Mouse (Mus musculus) liver, postnatal 0 days (tissue): ENCODE results near the gene Fam228a. TPM values are rescaled to one million over a fixed set of nuclear protein-coding genes. Genes with fewer than 3 reads are reported as not detected.

ENCODE experiments used
- ATAC-seq: fragments of 200-750 bp; cut with Nextera tagmentation; 2 replicates; pipeline ENCODE4 v1.8.0; 2017; ENCODE audit warnings: mild to moderate bottlenecking, moderate library complexity
- DNase-seq: peaks from one replicate; pipeline ENCODE4 v3.0.0-alpha.2; 2016
- H3K27ac ChIP-seq: fragments of 300-500 bp; sonication (generic); 2 replicates; pipeline ENCODE4 v1.5.1; 2014; ENCODE audit warnings: antibody characterized with exemption, moderate library complexity, mild to moderate bottlenecking, low read depth
- H3K27me3 ChIP-seq: fragments of 300-500 bp; sonication (generic); 2 replicates; pipeline ENCODE4 v1.6.1; 2014; ENCODE audit warnings: low read length, control low read depth, mixed read lengths; ENCODE audit not compliant: insufficient read depth
- H3K36me3 ChIP-seq: fragments of 300-500 bp; sonication (generic); replicated peaks from 2 replicates; pipeline ENCODE4 v1.6.1; 2014; ENCODE audit warnings: mild to moderate bottlenecking, control low read depth, low read length, moderate library complexity, mixed read lengths; ENCODE audit not compliant: insufficient read depth
- H3K4me1 ChIP-seq: fragments of 300-500 bp; sonication (generic); 2 replicates; pipeline ENCODE4 v1.6.1; 2014; ENCODE audit warnings: antibody characterized with exemption, mild to moderate bottlenecking, control low read depth; ENCODE audit not compliant: insufficient read depth
- H3K4me2 ChIP-seq: fragments of 300-500 bp; sonication (generic); 2 replicates; pipeline ENCODE4 v1.6.1; 2014; ENCODE audit warnings: low read depth, mild to moderate bottlenecking, low read length, moderate library complexity, mixed read lengths
- H3K4me3 ChIP-seq: fragments of 300-500 bp; sonication (generic); 2 replicates; pipeline ENCODE4 v1.5.1; 2014; ENCODE audit warnings: low read depth, low read length
- H3K9ac ChIP-seq: fragments of 300-500 bp; sonication (generic); replicated peaks from 2 replicates; pipeline ENCODE4 v1.6.1; 2014; ENCODE audit warnings: mild to moderate bottlenecking, moderate library complexity
- H3K9me3 ChIP-seq: fragments of 300-500 bp; sonication (generic); 2 replicates; pipeline ENCODE4 v1.6.1; 2016; ENCODE audit warnings: mild to moderate bottlenecking, control low read depth, low read length, mixed read lengths
- CTCF ChIP-seq: sonication (generic); IDR thresholded peaks from 2 replicates; pipeline ENCODE4 v1.5.1; 2016; ENCODE audit warnings: antibody characterized with exemption, low read depth
- EP300 ChIP-seq: IDR thresholded peaks from 2 replicates; pipeline ENCODE4 v1.6.1; 2016; ENCODE audit warnings: antibody characterized with exemption, low read depth, mild to moderate bottlenecking
- WGBS: fragments of 180-500 bp; shearing (Covaris S2); extraction: QIAGEN DNeasy Blood & Tissue Kit; methylation state at CpG from one replicate; pipeline ENCODE4 v1.1.7; 2014; ENCODE audit not compliant: insufficient replicate concordance; 5-methylcytosine and 5-hydroxymethylcytosine counted together
- polyA plus RNA-seq: library from polyadenylated mRNA; unstranded; fragments of >200 nt; fragmentation: Nextera tagmentation; extraction: Ambion mirVana; gene quantifications from 2 replicates; pipeline ENCODE4 v1.2.1, GENCODE M21; 2015

Gene Fam228a
- polyA plus RNA-seq, 1 experiment from 2014 or later: 0.07 TPM

GRCm38 (mm10) chr12:4694534-4694933 is 43.7 kb downstream of the Fam228a start:
- no peaks in the 10 kb centered on the region for H3K4me1 ChIP-seq
- ATAC-seq: no peak
- TF ChIP-seq EP300 (no peak), CTCF (no peak)

DNA sequence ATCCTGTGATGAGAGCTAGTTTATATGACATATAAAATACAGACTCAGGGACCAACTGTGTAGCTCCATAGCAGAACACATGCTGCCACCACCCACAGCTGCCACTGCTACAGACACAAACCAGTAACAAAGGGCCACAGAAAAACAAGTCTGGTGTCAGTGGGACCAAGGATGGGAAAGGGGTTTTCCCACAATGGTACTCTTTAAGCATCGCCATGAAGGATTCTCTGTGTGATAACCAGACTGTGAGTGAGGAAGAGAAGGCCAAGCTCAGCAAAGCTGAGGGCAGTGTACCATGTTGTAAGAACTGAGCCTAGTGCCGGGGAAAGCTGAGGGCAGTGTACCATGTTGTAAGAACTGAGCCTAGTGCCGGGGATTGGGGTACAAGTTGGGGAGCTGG is 47.0 kb downstream of the Fam228a start:
- Histone ChIP-seq H3K9me3 (no peaks in the 10 kb centered on the region), H3K27me3 (no peaks in the 10 kb centered on the region), H3K36me3 (no peaks in the 10 kb centered on the region; the same call in 1 of the 2 replicates), H3K4me1 (no peaks in the 10 kb centered on the region), H3K9ac (no peak overlapping the region), H3K4me2 (no peak overlapping the region), H3K4me3 (no peak overlapping the region), H3K27ac (no peak overlapping the region)
- no peak for DNase-seq
- no peak for TF ChIP-seq CTCF
- 81% methylated on average over 3 of the region's 3 CpGs for WGBS
- ATAC-seq: no peak

More at GRCm38 (mm10) chr12:4694534-4694933, 43.7 kb downstream of the Fam228a start:
- Histone ChIP-seq H3K27ac (no peak overlapping the region), H3K9ac (no peak overlapping the region), H3K36me3 (peaks cover 15% of the 10 kb centered on the region), H3K9me3 (no peaks in the 10 kb centered on the region), H3K4me2 (no peak overlapping the region), H3K27me3 (no peaks in the 10 kb centered on the region), H3K4me3 (no peak overlapping the region)
- 91% methylated on average over 1 of the region's 1 CpGs for WGBS
- no peak for DNase-seq

GRCm38 (mm10) chr12:4689341-4689740 is 48.9 kb downstream of the Fam228a start:
- Histone ChIP-seq H3K9ac (no peak overlapping the region), H3K4me1 (no peaks in the 10 kb centered on the region), H3K27me3 (no peaks in the 10 kb centered on the region), H3K36me3 (no peaks in the 10 kb centered on the region; the same call in 1 of the 2 replicates), H3K4me2 (no peak overlapping the region), H3K4me3 (no peak overlapping the region), H3K27ac (no peak overlapping the region), H3K9me3 (no peaks in the 10 kb centered on the region)
- 89% methylated on average over 14 of the region's 14 CpGs for WGBS
- ATAC-seq (no peak), DNase-seq (no peak)
- TF ChIP-seq EP300 (no peak), CTCF (no peak)

DNA sequence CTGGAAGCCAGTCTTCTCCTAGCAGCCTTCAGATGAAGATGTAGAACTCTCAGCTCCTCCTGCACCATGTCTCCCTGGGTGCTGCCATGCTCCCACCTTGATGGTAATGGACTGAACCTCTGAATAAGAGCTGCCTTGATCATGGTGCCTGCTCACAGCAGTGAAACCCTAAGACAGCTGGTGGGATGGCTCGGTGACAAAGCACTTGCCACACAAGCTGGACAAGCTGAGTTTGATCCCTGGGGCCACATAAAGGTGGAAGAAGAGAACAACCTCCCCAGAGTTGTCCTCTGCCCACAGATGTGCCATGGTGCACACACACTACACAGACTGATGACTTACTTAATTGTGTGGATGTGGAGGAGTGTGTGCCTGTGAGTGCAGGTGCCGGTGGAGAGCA is 49.8 kb downstream of the Fam228a start:
- H3K36me3 ChIP-seq: peaks cover 2% of the 10 kb centered on the region; the same call in 1 of the 2 replicates
- H3K9me3 ChIP-seq: no peaks in the 10 kb centered on the region
- H3K4me1 ChIP-seq: no peaks in the 10 kb centered on the region; the same call in 1 of the 2 replicates
- H3K4me3 ChIP-seq: no peak overlapping the region
- no peaks in the 10 kb centered on the region for H3K27me3 ChIP-seq
- ATAC-seq (no peak), DNase-seq (no peak)
- H3K9ac ChIP-seq: no peak overlapping the region
- no peak overlapping the region for H3K4me2 ChIP-seq
- no peak for TF ChIP-seq EP300
- no peak for TF ChIP-seq CTCF
- H3K27ac ChIP-seq: no peak overlapping the region
- 81% methylated on average over 2 of the region's 2 CpGs for WGBS

GRCm38 (mm10) chr12:4685441-4685840 is 52.8 kb downstream of the Fam228a start:
- no peak overlapping the region for H3K27ac ChIP-seq
- no peak overlapping the region for H3K4me3 ChIP-seq
- H3K9me3 ChIP-seq: no peaks in the 10 kb centered on the region
- no peak for DNase-seq
- no peak overlapping the region for H3K4me2 ChIP-seq
- no peaks in the 10 kb centered on the region for H3K27me3 ChIP-seq
- no peaks in the 10 kb centered on the region; the same call in 1 of the 2 replicates for H3K4me1 ChIP-seq
- peaks cover 2% of the 10 kb centered on the region; the same call in 1 of the 2 replicates for H3K36me3 ChIP-seq
- TF ChIP-seq EP300: no peak
- TF ChIP-seq CTCF: no peak
- WGBS: 82% methylated on average over 4 of the region's 4 CpGs
- ATAC-seq: no peak
- no peak overlapping the region for H3K9ac ChIP-seq

GRCm38 (mm10) chr12:4679971-4680370 is 58.3 kb downstream of the Fam228a start:
- peak overlapping the region; percentile 24 for H3K4me2 ChIP-seq
- ATAC-seq: peak; percentile 97
- H3K36me3 ChIP-seq: peaks cover 33% of the 10 kb centered on the region
- H3K9ac ChIP-seq: no peak overlapping the region
- TF ChIP-seq CTCF (no peak), EP300 (peak; percentile 95)
- peak overlapping the region; percentile 3; the same call in 1 of the 2 replicates for H3K27ac ChIP-seq
- no peaks in the 10 kb centered on the region; the same call in 1 of the 2 replicates for H3K4me1 ChIP-seq
- H3K4me3 ChIP-seq: no peak overlapping the region
- no peaks in the 10 kb centered on the region for H3K27me3 ChIP-seq
- WGBS: 40% methylated on average over 4 of the region's 4 CpGs
- peak; percentile 42 for DNase-seq
- H3K9me3 ChIP-seq: no peaks in the 10 kb centered on the region

DNA sequence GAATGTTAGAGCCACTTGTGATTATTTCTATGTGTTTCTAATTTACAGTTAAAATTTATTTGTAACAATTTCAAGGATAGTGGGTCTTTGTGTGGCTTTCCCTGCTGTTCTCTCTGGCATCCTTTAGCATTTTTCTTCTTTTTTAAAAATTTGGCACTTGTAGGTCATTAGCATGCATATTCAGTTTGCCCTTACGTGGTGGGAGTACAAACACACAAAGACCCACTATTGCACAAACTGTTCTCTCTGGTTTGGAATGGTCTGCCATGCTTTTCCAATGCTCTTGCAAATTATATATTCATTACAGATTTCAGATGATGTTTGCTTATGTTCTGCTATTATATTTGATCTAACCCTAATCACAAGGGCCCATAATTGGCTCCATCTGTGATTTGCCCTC is 61.9 kb downstream of the Fam228a start:
- DNase-seq (no peak), ATAC-seq (no peak)
- H3K9ac ChIP-seq: no peak overlapping the region
- no peak overlapping the region for H3K27ac ChIP-seq
- H3K36me3 ChIP-seq: peaks cover 61% of the 10 kb centered on the region
- H3K4me2 ChIP-seq: no peak overlapping the region
- no peak overlapping the region for H3K4me3 ChIP-seq
- no peaks in the 10 kb centered on the region for H3K9me3 ChIP-seq
- WGBS: 86% methylated on average over 1 of the region's 1 CpGs
- no peaks in the 10 kb centered on the region for H3K4me1 ChIP-seq
- no peaks in the 10 kb centered on the region for H3K27me3 ChIP-seq
- TF ChIP-seq EP300: no peak
- TF ChIP-seq CTCF: no peak
